Mouse (Mus musculus): ENCODE measurements at regions not wholly inside any gene's neighbourhood (a gene's known extent, or its start where the extent isn't known, plus 50 kb on each side); places are given as distances from the start of the nearest gene placed in this dataset.

GRCm38 (mm10) chr19:35890191-35890590, 167.1 kb downstream of the Htr7 start:
- TF ChIP-seq EP300 (IDR thresholded peaks at IDR 0.05; ENCODE audit: insufficient read depth, low read depth, low read length): no peak

GRCm38 (mm10) chr19:35886270-35886669, 171.0 kb downstream of the Htr7 start:
- TF ChIP-seq EP300 (IDR thresholded peaks at IDR 0.05; ENCODE audit: insufficient read depth, low read depth, low read length) (no peak), POLR2A (IDR thresholded peaks at IDR 0.05; ENCODE audit: insufficient read depth, low read length) (no peak), CTCF (IDR thresholded peaks at IDR 0.05; ENCODE audit: low read depth, low read length) (no peak)
- Histone ChIP-seq H3K9ac (ENCODE audit: low read depth, poor library complexity, severe bottlenecking) (no peak overlapping the region), H3K27ac (ENCODE audit: insufficient read depth, low read length) (no peak overlapping the region)

More at GRCm38 (mm10) chr19:35890191-35890590, 167.1 kb downstream of the Htr7 start:
- Histone ChIP-seq H3K27me3 (ENCODE audit: control insufficient read depth, insufficient read depth, low read length, poor library complexity, severe bottlenecking) (0 out of 2 replicates have a peak, but pooled peaks cover 2% of the 10 kb centered on the region), H3K9ac (ENCODE audit: low read depth, poor library complexity, severe bottlenecking) (no peak overlapping the region), H3K27ac (ENCODE audit: insufficient read depth, low read length) (no peak overlapping the region), H3K36me3 (ENCODE audit: control insufficient read depth, insufficient read depth, low read length, poor library complexity, severe bottlenecking) (no peaks in the 10 kb centered on the region), H3K4me1 (ENCODE audit: control insufficient read depth, insufficient read depth, low read length) (no peaks in the 10 kb centered on the region), H3K9me3 (replicated peaks; ENCODE audit: control insufficient read depth, insufficient read depth, low read length, poor library complexity, severe bottlenecking) (no peaks in the 10 kb centered on the region), H3K4me3 (ENCODE audit: low read depth, low read length) (no peak overlapping the region)

GRCm38 (mm10) chr19:35881810-35882485, 175.4 kb downstream of the Htr7 start:
- H3K27ac ChIP-seq (ENCODE audit: insufficient read depth, low read length): no peak overlapping the region
- no peaks in the 10 kb centered on the region for H3K9me3 ChIP-seq (replicated peaks; ENCODE audit: control insufficient read depth, insufficient read depth, low read length, poor library complexity, severe bottlenecking)

More at GRCm38 (mm10) chr19:35886270-35886669, 171.0 kb downstream of the Htr7 start:
- Histone ChIP-seq H3K4me3 (ENCODE audit: low read depth, low read length) (no peak overlapping the region), H3K27me3 (ENCODE audit: control insufficient read depth, insufficient read depth, low read length, poor library complexity, severe bottlenecking) (0 out of 2 replicates have a peak, but pooled peaks cover 2% of the 10 kb centered on the region), H3K36me3 (ENCODE audit: control insufficient read depth, insufficient read depth, low read length, poor library complexity, severe bottlenecking) (no peaks in the 10 kb centered on the region), H3K9me3 (replicated peaks; ENCODE audit: control insufficient read depth, insufficient read depth, low read length, poor library complexity, severe bottlenecking) (no peaks in the 10 kb centered on the region), H3K4me1 (ENCODE audit: control insufficient read depth, insufficient read depth, low read length) (no peaks in the 10 kb centered on the region)

GRCm38 (mm10) chr19:35875464-35875863, 181.8 kb downstream of the Htr7 start:
- H3K27me3 ChIP-seq (ENCODE audit: control insufficient read depth, insufficient read depth, low read length, poor library complexity, severe bottlenecking): no peaks in the 10 kb centered on the region
- no peak overlapping the region for H3K4me3 ChIP-seq (ENCODE audit: low read depth, low read length)
- no peaks in the 10 kb centered on the region for H3K36me3 ChIP-seq (ENCODE audit: control insufficient read depth, insufficient read depth, low read length, poor library complexity, severe bottlenecking)
- no peaks in the 10 kb centered on the region for H3K9me3 ChIP-seq (replicated peaks; ENCODE audit: control insufficient read depth, insufficient read depth, low read length, poor library complexity, severe bottlenecking)
- no peak overlapping the region for H3K27ac ChIP-seq (ENCODE audit: insufficient read depth, low read length)
- TF ChIP-seq CTCF (IDR thresholded peaks at IDR 0.05; ENCODE audit: low read depth, low read length) (no peak), POLR2A (IDR thresholded peaks at IDR 0.05; ENCODE audit: insufficient read depth, low read length) (no peak), EP300 (IDR thresholded peaks at IDR 0.05; ENCODE audit: insufficient read depth, low read depth, low read length) (no peak)
- H3K9ac ChIP-seq (ENCODE audit: low read depth, poor library complexity, severe bottlenecking): no peak overlapping the region
- H3K4me1 ChIP-seq (ENCODE audit: control insufficient read depth, insufficient read depth, low read length): no peaks in the 10 kb centered on the region

More at GRCm38 (mm10) chr19:35881810-35882485, 175.4 kb downstream of the Htr7 start:
- no peaks in the 10 kb centered on the region for H3K4me1 ChIP-seq (ENCODE audit: control insufficient read depth, insufficient read depth, low read length)
- H3K4me3 ChIP-seq (ENCODE audit: low read depth, low read length): no peak overlapping the region
- H3K27me3 ChIP-seq (ENCODE audit: control insufficient read depth, insufficient read depth, low read length, poor library complexity, severe bottlenecking): no peaks in the 10 kb centered on the region
- H3K36me3 ChIP-seq (ENCODE audit: control insufficient read depth, insufficient read depth, low read length, poor library complexity, severe bottlenecking): no peaks in the 10 kb centered on the region
- no peak overlapping the region for H3K9ac ChIP-seq (ENCODE audit: low read depth, poor library complexity, severe bottlenecking)
- no peak for TF ChIP-seq EP300 (IDR thresholded peaks at IDR 0.05; ENCODE audit: insufficient read depth, low read depth, low read length)
- no peak for TF ChIP-seq POLR2A (IDR thresholded peaks at IDR 0.05; ENCODE audit: insufficient read depth, low read length)
- no peak for TF ChIP-seq CTCF (IDR thresholded peaks at IDR 0.05; ENCODE audit: low read depth, low read length)

GRCm38 (mm10) chr19:35870720-35871119, 186.6 kb downstream of the Htr7 start:
- no peak overlapping the region for H3K9ac ChIP-seq (ENCODE audit: low read depth, poor library complexity, severe bottlenecking)
- no peaks in the 10 kb centered on the region for H3K4me1 ChIP-seq (ENCODE audit: control insufficient read depth, insufficient read depth, low read length)
- no peaks in the 10 kb centered on the region for H3K9me3 ChIP-seq (replicated peaks; ENCODE audit: control insufficient read depth, insufficient read depth, low read length, poor library complexity, severe bottlenecking)
- no peaks in the 10 kb centered on the region for H3K27me3 ChIP-seq (ENCODE audit: control insufficient read depth, insufficient read depth, low read length, poor library complexity, severe bottlenecking)
- no peak overlapping the region for H3K27ac ChIP-seq (ENCODE audit: insufficient read depth, low read length)
- TF ChIP-seq POLR2A (IDR thresholded peaks at IDR 0.05; ENCODE audit: insufficient read depth, low read length): no peak
- no peak for TF ChIP-seq CTCF (IDR thresholded peaks at IDR 0.05; ENCODE audit: low read depth, low read length)
- no peak for TF ChIP-seq EP300 (IDR thresholded peaks at IDR 0.05; ENCODE audit: insufficient read depth, low read depth, low read length)
- H3K4me3 ChIP-seq (ENCODE audit: low read depth, low read length): no peak overlapping the region
- H3K36me3 ChIP-seq (ENCODE audit: control insufficient read depth, insufficient read depth, low read length, poor library complexity, severe bottlenecking): no peaks in the 10 kb centered on the region

GRCm38 (mm10) chr19:35868543-35868942, 188.8 kb downstream of the Htr7 start:
- H3K36me3 ChIP-seq (ENCODE audit: control insufficient read depth, insufficient read depth, low read length, poor library complexity, severe bottlenecking): no peaks in the 10 kb centered on the region
- TF ChIP-seq POLR2A (IDR thresholded peaks at IDR 0.05; ENCODE audit: insufficient read depth, low read length): no peak
- TF ChIP-seq EP300 (IDR thresholded peaks at IDR 0.05; ENCODE audit: insufficient read depth, low read depth, low read length): no peak
- TF ChIP-seq CTCF (IDR thresholded peaks at IDR 0.05; ENCODE audit: low read depth, low read length): no peak
- H3K27ac ChIP-seq (ENCODE audit: insufficient read depth, low read length): no peak overlapping the region
- H3K4me1 ChIP-seq (ENCODE audit: control insufficient read depth, insufficient read depth, low read length): no peaks in the 10 kb centered on the region
- no peaks in the 10 kb centered on the region for H3K27me3 ChIP-seq (ENCODE audit: control insufficient read depth, insufficient read depth, low read length, poor library complexity, severe bottlenecking)
- no peaks in the 10 kb centered on the region for H3K9me3 ChIP-seq (replicated peaks; ENCODE audit: control insufficient read depth, insufficient read depth, low read length, poor library complexity, severe bottlenecking)
- no peak overlapping the region for H3K9ac ChIP-seq (ENCODE audit: low read depth, poor library complexity, severe bottlenecking)
- H3K4me3 ChIP-seq (ENCODE audit: low read depth, low read length): no peak overlapping the region
